Mouse (Mus musculus) ovary, postnatal 14 days (tissue): ENCODE measurements around the gene Tnfrsf1b.

Experiments
- DNase-seq: peaks from one replicate; pipeline ENCODE4 v3.0.0; 2022; ENCODE audit warnings: low spot score

The Tnfrsf1b gene

GRCm38 (mm10) chr4:145220001-145220400 is 26.7 kb downstream of the Tnfrsf1b start:
- DNase-seq = no peak

GRCm38 (mm10) chr4:145219240-145219985 is 27.3 kb downstream of the Tnfrsf1b start:
- DNase-seq = peak; percentile 36

DNA sequence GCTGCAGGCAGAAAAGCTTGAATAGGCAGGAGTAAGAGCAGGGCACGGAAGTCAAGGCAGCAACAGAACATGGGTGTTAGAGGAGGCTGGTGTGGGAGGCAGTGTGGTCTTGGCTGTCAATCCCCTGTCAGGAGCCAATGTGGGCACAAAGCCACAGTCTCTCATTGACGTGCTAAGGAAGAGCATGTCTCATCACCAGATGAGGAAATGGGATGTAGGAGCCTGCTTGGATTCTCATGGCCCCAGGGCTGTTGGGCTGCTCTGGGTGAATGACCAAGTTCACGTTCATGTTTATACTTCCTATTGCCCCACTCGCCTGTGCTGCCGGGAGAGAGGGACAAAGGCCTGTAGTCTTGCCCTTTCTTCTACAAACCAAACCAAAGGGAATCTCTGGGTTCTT is 28.8 kb downstream of the Tnfrsf1b start:
- no peak for DNase-seq

GRCm38 (mm10) chr4:145217046-145217445 is 29.6 kb downstream of the Tnfrsf1b start:
- no peak for DNase-seq

DNA sequence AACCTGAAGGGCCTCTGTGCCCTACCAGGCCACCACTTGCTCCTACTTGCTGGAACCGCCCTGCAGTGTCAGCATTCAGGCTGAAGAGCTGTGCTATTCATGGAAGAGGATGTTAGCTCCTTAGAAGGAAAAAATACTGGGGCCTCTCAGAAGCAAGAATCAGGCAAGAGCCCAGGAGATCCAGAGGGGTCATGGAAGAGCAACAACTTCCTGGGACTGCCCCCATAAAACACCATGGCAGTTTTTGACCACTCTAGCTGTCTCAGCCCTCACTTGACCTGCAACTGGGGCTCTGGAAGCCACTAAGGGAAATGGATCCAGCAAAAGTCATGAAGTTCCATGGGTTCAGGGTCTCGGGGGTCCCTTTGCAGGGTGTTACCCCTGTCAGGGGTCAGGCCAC is 31.3 kb downstream of the Tnfrsf1b start:
- DNase-seq = no peak

DNA sequence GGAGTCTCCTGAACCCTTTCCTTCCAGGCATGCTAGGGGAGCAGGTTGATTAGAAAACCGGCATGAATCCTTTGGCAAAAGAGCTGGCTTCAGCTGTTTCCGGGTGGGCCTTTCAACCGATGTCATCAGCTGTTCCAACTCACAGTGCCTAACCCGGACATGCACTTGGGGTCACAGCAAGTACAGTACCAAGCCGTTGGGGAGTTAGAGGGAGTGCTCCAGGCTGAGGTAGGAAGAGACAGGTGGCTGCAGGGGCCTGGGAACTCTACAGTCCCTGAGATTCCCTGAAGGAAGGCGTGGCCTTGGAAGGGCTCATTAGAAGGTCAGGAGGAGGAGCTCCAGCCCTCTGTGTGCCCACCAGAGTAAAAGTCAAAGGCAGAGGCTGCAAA is 31.9 kb downstream of the Tnfrsf1b start:
- DNase-seq = no peak

DNA sequence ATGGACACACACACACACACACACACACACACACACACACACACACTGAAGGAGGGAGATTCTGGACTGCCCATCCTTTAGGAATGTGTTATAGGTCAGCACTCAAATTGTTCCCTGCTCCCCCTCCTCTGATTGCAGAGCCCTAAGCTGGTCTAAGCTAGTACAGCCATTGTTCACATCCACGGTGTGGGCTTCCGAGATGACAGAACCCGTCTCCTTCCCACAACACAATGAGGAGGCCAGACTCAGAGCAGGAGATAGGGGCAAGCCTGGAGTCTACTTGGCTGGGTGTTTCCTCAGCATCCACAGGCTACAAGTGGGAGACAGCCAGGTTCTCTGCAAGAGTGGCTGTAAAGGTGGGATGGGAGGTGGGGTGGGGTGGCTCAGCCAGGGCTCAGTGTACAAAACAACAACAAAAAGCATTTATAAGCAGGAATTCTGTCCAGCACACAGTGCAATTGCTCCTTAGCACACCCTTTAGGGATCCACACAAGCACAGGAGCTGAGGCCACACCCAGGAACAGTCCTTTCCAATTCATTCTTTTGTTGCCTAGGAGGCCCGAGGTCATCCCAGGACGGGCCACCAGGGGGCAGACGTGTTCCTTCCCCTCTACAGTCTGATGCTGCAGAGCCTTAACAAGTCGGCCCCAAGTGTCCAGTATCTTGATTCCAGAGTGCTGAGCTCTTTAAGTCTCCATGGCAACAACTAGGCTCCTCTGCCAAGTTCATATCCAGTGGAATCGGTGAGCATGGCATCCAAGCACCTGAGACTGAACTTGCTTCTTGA is 32.5 kb downstream of the Tnfrsf1b start:
- DNase-seq = peak; percentile 97

DNA sequence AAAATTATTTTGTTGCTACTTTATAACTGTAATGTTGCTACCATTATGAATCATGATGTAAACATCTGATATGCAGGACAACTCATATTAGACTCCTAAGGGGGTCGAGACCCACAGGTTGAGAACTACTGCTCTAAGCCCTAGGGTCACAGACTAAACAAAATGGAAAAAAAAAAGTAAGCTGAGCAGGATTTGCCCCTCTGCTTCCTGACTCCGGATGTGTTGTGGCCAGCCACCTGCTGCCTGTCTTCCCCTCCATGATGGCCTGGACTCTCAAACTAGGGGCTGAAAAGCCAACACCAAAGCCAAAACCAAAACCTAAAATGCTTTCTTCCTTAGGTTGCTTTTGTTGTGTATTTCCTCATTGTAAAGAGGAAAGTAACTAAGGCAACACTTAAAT is 35.6 kb downstream of the Tnfrsf1b start:
- no peak for DNase-seq

GRCm38 (mm10) chr4:145210564-145210963 is 36.1 kb downstream of the Tnfrsf1b start:
- DNase-seq = no peak

GRCm38 (mm10) chr4:145209690-145210088 is 37.0 kb downstream of the Tnfrsf1b start:
- DNase-seq = no peak

DNA sequence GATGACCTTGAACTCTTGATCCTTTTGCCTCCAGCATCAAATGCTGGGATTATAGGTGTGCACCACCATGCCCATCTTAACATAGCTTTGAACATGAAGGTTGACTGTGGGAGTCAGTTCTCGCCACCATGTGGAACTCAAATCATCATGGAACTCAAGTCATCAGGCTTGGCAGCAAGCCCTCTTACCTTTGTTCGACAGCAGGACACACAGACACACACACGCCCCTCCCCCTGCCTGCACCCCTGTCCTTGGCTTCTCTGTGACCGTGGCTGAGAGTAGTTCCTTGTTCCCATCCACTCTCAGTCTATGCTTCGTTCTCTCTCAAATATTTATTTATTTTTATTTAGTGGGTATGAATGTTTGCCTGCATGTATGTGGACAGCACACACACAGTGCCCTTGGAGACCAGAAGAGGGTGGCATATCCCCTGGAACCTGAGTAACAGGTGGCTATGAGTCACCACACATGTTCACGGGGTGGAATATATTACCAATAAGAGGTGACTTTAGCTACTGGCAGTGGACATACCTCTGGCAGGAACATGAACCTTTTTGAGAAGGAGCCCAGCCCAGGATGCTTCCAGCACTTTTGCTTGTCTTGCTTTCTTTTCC is 37.5 kb downstream of the Tnfrsf1b start:
- no peak for DNase-seq

DNA sequence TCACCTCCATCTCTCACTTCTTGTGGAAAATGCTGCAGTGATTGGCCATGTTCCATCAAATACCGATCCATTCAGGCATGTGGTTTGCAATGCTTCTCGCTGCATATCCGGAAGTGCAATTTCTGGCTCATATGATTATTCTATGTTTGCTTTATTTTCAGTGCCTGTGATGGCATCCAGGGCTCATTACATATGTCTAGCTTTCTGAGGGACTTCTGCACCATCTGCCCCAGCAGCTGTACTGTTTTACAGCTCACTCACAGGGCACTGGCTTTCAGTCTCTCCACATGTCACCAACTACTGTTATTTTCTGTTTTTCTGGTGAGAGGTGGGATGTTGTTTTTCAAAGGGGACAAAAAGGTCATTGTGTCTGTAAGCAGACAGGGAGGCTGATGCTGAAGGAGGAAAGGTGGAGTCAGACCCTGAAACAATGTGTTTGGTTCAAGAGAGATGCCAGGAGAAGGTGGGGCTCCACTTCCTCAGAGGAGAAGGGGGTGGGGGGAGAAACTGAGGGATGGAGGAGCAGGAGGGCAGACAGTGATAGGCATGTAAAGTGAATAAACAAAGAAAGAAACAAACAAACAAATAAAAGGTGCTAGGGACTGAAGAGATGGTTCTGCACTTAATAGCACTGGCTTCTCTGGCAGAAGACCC is 38.8 kb downstream of the Tnfrsf1b start:
- no peak for DNase-seq

GRCm38 (mm10) chr4:145204779-145205178 is 41.9 kb downstream of the Tnfrsf1b start:
- DNase-seq = no peak

DNA sequence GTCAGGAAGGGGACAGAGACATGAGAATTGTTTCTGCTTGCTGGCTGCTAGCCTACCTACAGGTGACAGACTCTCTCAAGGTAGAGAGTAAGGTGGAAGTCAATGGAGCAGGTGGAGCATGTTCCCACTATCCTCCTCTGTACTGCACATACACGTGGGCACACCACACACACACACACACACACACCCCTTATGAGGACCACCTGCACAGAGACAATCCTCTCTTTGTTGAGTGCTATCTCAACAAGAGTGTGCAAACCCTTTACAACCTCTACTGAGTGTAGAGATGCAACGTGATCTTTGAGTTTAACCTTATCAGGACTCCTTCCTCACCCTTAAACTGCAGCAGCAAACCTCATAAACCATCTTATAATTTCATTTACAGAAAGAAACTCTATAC is 43.4 kb downstream of the Tnfrsf1b start:
- DNase-seq = no peak

DNA sequence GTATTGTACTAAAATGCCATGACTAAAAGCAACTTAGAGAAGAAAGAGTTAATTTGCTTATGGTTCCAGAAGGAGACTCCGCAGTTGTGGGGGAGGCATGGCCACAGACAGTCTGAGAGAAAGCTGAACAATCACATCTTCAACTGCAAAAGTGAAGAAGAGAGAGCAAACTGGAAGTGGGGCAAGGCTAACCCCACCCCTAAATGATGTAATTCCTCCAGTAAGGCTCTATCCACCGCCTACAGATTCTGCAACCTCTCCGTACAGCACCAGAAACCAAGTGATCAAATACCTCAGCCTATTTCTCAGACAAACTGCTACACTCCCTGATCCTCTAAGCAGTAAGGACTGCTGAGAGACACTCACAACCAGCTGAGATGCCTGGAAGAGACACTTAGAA is 45.2 kb downstream of the Tnfrsf1b start:
- no peak for DNase-seq

- no peak for DNase-seq
These were observed 46.5 kb downstream of the Tnfrsf1b start for GRCm38 (mm10) chr4:145199982-145200699.

DNA sequence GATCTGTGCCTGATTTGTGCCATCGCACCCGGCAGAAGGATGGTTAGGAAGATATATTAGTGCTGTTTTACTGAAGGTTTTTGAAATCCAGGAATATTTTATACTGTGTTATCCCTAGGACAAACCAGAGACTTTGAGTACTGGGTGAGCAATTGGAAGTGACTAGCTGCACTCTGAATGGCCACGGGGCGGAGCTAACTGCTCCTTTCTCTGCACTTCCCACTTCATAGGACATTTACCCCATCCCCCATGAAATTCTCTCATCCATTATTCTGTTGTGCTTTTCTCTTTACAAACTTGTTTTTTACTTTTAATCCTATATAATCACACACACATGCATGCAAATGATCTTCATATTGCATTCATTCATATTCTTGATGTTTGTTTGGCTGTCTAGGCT is 50.1 kb downstream of the Tnfrsf1b start:
- no peak for DNase-seq

DNA sequence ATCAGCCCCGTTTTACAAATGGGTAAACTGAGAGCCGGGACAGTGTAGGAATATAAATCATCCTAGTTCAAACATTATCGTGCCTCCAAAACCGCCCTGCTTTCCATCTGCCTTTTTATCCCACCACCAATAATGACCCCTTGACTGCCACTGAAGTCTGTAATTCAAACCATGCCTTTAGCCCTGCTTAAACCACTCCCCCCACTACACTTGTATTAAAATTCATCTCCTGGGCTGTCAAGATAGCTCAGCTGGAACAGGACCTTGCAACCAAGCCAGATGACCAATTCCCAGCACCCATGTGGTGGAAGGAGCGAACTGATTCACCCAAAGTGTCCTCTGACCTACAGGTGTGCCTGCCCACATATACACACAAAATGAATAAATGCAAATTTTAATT is 51.5 kb downstream of the Tnfrsf1b start:
- DNase-seq = no peak

- DNase-seq = peak; percentile 91
These were observed 52.0 kb downstream of the Tnfrsf1b start, which contains the start of gene Vps13d for GRCm38 (mm10) chr4:145194559-145195162. TSS of gene Vps13d (minus strand) at chr4:145195005.

DNA sequence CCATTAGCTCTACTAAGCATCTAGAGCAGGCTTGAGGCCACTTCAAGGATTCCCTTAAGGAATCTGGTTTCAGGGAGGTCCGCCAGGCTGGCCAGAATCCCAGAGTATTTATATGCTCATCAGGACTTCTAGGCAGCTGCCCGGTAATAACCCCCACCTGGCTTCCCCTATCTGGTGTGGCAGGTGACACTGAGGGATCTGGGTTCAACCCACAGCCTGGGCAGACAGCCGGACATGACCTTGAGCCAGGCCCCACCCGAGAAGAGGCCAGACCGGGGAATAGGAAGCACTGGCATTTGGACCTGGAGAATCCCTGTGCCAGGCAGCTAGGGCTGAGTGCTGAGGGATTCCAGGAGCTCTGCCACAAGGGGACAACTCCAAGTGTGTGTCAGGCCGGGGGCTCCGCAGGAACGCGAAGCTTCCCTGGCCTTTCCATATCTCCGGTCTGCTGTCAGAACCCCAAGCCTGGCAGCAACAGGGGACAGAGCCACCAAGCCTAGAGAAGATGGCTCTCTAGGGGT is 52.6 kb downstream of the Tnfrsf1b start:
- DNase-seq = peak; percentile 23

GRCm38 (mm10) chr4:145193406-145193805 is 53.3 kb downstream of the Tnfrsf1b start:
- no peak for DNase-seq
